Mouse (Mus musculus): ENCODE measurements around the gene Gm10409.
"Not testable (repeated sequence)": the region's sequence is repeated elsewhere in the genome, so short reads cannot be mapped to it uniquely, and the experiment has no call there.

The Gm10409 gene

GRCm38 (mm10) chr14:3412314-3412713 is at the start of gene Gm10409:
Gm10409 (plus strand) TSS chr14:3412614.
- DNase-seq (ENCODE audit: low spot score) = not testable (repeated sequence)

- not testable (repeated sequence) for DNase-seq (ENCODE audit: low spot score)
Measured at GRCm38 (mm10) chr14:3394793-3395192, 17.6 kb upstream of the Gm10409 start, which contains the start of gene Gm10413. Gm10413 (plus strand) TSS chr14:3395093.

- DNase-seq (ENCODE audit: low spot score) = not testable (repeated sequence)
Measured at GRCm38 (mm10) chr14:3427803-3428202, 15.4 kb downstream of the Gm10409 start, which contains the start of gene Gm3005. Gm3005 (plus strand) TSS chr14:3428103.

GRCm38 (mm10) chr14:3449079-3449478 is 36.7 kb downstream of the Gm10409 start, which contains the start of gene Gm10408:
Gm10408 (plus strand) TSS chr14:3449379.
- DNase-seq (ENCODE audit: low spot score) = not testable (repeated sequence)

Data from yolk sac, embryonic 10.5 days (tissue).